Mouse (Mus musculus) heart, postnatal 14 days (tissue): ENCODE measurements around the gene Olfr287. TPM values are rescaled to one million over a fixed set of nuclear protein-coding genes. Genes with fewer than 3 reads are reported as not detected.
A peak's percentile ranks its signal among the peaks of the same experiment; 100 is the strongest.

Experiments
- DNase-seq, 2 experiments: peaks; one replicate each; pipeline ENCODE4 v3.0.0; 2021 to 2022
- intact Hi-C: fragments of 180-260 bp; cut with DNase I; formaldehyde crosslinking; loops from one replicate; pipeline ENCODE4 v1.15.1; 2025
- long read RNA-seq, 2 experiments: library from polyadenylated mRNA; stranded (forward); transcript quantifications; one replicate each; pipeline ENCODE4 v2.0.0; 2021
- total RNA-seq, 2 experiments: library from RNA; stranded (reverse); gene quantifications; 2 replicates each; pipeline ENCODE4 v1.2.3; 2021

Gene Olfr287
- not detected for total RNA-seq
- long read RNA-seq, experiment 1, result 0 reads
- long read RNA-seq, experiment 2, result 0 reads

DNA sequence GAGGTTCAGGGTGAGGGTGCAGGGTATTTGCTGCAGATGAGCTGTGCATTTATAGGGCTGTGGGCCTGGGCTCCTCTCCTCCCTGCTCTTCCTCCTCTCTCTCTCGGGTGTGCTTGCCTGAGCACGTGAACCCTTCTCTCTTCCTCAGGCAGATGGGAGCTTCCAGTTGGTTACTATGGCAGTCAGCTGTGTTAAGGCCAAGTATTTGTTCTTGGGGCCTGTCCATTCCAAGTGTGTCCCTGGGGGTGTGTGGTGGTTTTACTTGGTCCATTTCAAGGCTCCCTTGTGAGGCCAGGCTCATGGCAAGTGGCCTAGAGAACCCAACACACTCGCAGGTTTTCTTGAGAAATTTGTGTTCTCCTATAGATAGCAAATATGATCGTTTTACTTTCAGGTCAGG, at the start of gene Olfr287, which contains the start of gene Gm44579:
Gene Olfr287, minus strand, starts transcription at position 180 of the 400 bp plus-strand sequence.
Gene Gm44579, minus strand, starts transcription at position 101 of the 400 bp plus-strand sequence.
- DNase-seq, result no peak
- intact Hi-C loops, result no loop called here

DNA sequence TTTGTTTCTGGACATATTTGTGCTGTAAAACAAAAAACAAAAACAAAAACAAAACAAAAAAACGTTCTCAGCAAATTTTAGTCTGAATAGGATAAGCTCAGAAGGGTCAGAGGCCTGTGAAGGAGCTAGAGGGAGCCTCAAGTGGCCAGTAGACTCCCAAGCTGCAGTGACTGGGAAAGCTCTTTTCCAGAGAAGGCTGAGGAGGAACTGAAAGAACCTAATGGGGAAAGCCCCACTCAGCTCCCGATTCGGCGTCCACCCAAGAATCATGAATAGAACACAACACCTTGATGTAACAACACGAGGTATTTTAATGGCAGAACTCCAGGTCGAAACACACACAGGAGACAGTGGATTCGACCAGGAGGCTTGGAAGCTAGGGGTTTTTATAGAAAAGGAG, 36.9 kb upstream of the Olfr287 start:
- no peak for DNase-seq
- intact Hi-C loops, result no loop called here

- intact Hi-C loops, result no loop called here
- DNase-seq, result no peak
Observed at GRCm38 (mm10) chr15:98257193-98257592, 36.3 kb upstream of the Olfr287 start, which contains the start of gene H1fnt. Gene H1fnt (minus strand): TSS chr15:98257293.

DNA sequence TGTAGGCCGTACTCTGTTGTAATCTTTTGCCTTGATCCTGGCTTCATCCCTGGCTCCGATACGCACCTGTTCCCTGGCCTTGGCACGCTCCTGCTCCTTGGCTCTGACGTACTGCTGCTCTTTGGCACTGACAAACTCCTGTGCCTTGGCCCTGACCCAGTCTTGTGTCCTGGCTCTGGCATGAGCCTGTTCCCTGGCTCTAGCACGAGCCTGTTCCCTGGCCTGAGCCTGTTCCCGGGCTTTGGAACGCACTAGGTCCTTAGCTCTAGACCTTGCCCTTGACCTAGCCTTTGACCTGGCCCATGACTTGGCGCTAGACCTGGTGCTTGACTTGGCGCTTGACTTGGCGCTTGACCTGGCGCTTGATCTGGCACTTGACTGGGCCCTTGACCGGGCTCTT, 35.4 kb upstream of the Olfr287 start:
- intact Hi-C loops, result no loop called here
- no peak for DNase-seq

DNA sequence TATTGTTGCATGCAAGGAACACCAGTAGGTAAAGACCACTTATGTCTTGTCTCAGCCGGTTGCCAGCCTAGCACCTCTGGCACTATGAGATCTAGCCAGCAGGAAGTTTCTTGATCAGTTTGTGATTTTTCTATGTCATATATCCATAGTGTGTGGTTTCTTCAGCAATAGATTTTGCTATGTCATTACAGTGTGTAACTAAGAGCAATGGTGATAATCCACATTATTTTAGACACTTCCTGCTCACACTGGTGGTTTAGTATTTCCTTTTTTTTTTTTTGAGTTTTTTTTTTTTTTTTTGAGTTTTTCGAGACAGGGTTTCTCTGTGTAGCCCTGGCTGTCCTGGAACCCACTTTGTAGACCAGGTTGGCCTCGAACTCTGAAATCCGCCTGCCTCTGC, 14.6 kb upstream of the Olfr287 start:
- intact Hi-C loops, result no loop called here
- DNase-seq, result no peak

DNA sequence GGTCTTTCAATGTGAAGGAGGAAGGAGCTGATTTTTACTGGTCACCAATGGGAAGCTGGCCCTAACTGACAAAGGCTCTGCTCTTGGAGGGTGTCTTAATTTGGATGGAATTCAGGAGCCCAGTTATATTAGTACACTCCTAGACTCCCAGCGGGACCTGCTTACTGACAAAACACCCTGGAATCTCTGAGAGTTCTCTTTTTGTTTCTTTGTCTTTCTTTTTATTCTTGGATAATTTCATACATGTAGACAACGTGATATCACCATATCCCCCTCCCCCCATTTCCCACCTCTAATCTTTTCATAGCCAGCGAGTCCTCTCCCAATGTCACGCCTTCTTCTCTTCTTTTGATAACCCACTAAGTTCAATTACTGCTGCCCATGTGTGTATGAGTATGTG, 13.5 kb upstream of the Olfr287 start, which contains the start of gene Olfr286:
Gene Olfr286, minus strand, starts transcription at position 101 of the 400 bp plus-strand sequence.
- intact Hi-C loops, result no loop called here
- no peak for DNase-seq

DNA sequence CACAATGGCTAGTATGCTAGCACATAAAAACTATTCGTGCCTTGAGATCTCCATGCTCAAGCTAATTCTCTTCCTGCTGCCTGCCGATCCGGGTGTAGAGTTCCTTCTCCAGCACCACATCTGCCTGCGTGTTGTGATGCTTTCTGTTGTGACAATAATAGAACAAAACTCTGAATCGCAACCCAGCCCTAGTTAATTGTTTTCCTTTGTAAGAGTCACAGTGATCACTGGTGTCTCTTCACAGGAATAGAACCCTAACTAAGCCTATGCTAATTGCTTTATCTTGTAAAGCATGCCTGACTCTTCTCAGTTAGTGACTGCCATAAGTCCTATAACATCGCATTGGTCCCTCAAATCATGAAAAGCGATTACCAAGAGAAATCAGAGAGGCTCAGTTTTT, 5.2 kb upstream of the Olfr287 start:
- intact Hi-C loops, result loop anchor here (1.0 kb wide), 1 partner anchor 24 kb away; no protein-coding TSS in a partner anchor
- DNase-seq, result no peak

GRCm38 (mm10) chr15:98225610-98226009, 4.8 kb upstream of the Olfr287 start:
- intact Hi-C loops, result loop anchor here (1.0 kb wide), 1 partner anchor 23 kb away; no protein-coding TSS in a partner anchor
- no peak for DNase-seq

GRCm38 (mm10) chr15:98222377-98222776, 1.5 kb upstream of the Olfr287 start:
- intact Hi-C loops, result no loop called here
- no peak for DNase-seq

- intact Hi-C loops, result no loop called here
- DNase-seq, result no peak
Observed at GRCm38 (mm10) chr15:98214130-98214529, 6.7 kb downstream of the Olfr287 start.

- intact Hi-C loops, result no loop called here
- no peak for DNase-seq
Observed at GRCm38 (mm10) chr15:98213336-98213870, 7.5 kb downstream of the Olfr287 start.

DNA sequence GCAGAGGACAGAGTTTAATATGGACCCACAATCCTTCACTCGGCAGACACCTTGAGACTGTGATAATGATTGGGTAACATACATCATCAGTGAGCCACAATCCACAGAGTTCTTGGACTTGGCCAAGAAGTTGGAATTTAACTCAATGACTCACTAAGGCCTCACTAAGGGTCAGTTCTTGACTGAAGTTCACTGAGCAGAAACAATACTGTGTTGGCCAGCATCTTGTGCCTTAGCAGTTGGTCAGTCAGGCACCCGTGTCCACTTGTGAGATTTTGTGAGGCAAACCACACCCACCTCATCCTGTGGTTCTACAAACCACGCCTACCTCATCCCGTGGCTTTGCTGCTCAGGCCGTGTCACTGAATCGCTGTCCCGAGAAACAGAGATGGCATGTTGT, 11.2 kb downstream of the Olfr287 start:
- intact Hi-C loops, result no loop called here
- no peak for DNase-seq

DNA sequence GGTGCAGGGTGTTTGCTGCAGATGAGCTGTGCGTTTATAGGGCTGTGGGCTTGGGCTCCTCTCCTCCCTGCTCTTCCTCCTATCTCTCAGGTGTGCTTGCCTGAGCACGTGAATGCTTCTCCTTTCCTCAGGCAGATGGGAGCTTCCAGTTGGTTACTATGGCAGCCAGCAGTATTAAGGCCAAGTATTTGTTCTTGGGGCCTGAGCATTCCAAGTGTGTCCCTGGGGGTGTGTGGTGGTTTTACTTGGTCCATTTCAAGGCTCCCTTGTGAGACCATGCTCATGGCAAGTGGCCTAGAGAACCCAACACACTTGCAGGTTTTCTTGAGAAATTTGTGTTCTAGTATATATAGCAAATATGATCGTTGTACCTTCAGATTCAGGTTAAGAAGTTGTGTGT, 25.4 kb downstream of the Olfr287 start, which contains the start of gene Olfr288:
Gene Olfr288, minus strand, starts transcription at position 101 of the 400 bp plus-strand sequence.
- DNase-seq, result no peak
- intact Hi-C loops, result no loop called here

DNA sequence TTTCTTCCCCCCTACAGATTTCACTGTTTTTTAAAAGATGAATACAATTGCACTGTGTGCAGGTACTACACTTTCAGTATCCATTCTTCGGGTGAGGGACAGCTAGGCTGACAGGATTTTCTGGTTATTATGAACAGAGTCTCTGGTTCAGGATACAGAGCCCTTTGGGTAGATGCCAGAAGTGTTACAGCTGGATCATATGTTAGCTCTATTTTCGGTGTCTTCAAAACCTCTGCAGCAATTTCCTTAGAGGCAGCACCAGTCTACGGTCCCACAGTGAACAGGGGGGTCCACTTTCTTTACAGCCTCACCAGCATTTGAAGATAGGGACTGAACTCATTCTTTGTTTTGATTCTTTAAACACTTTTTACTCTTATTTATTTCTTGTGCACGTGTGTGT, 36.4 kb downstream of the Olfr287 start:
- intact Hi-C loops, result loop anchor here (5.0 to 10.0 kb wide), 2 partner anchors 290 to 318 kb away; no protein-coding TSS in a partner anchor
- DNase-seq, result no peak

DNA sequence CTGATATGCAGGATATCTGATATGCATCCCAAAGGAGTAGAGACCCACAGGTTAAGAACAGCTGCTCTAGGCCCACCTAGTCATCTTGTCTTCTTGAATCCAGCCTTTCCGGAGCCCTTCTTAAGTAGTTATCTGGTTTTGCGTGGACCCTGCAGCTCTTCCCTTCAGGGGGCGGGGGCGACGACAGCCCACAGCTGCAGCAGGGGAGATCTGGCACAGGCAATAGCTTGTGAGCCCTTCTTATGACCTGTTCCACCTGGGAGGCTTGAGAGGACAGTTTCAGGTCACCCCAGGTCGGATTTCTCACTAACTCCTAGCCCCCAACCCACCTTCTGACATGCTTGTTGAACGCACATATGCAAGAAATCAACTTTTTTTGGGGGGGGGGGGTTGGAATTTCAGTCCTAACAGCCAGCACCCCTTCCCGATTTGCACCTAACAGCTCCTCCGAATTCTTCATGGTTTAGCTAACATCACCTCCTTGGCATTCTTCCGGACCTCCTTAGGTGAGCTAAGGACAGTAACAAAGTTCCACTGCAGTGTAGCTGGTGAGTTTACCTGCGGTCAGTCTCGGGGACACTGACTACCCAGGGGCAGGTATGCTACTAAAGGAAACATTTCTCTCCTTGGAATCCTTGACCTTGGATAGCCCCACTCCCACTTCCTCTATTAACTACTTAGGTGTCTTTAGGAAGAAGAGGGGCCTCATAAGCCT, 38.8 kb downstream of the Olfr287 start:
- intact Hi-C loops, result loop anchor here (2.0 to 10.0 kb wide), 3 partner anchors 209 to 320 kb away; no protein-coding TSS in a partner anchor
- no peak for DNase-seq

- peak; percentile 91 to 95 for DNase-seq
- intact Hi-C loops, result loop anchor here (2.0 to 10.0 kb wide), 3 partner anchors 210 to 321 kb away; no protein-coding TSS in a partner anchor
Observed at GRCm38 (mm10) chr15:98181132-98181711, 39.6 kb downstream of the Olfr287 start.

DNA sequence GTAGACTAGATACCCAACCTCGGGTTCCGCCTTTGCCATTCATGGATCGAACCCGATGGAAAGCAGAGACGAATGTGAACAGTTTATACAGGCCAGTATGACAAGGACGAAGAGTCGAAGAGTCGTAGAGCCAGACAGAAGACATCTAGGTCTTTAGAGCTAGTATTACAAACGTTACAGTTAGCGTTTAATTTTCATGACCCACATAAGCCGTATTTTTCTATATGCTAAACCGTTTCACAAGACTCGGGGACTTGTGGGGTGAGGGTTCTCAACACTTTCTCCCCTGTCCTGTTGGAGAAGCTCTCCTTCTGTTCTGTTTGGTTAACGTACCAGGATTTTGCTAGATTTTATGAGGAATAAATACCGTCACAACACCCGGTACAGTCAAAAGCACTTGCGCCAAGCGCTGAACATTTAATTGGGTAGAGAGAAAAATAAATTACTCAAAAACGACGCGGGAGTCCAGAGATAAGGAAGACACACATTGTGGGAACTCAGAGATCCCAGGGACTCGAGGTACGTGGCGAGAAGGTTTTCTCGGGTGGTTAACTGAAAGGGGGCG, 40.2 kb downstream of the Olfr287 start:
- no peak for DNase-seq
- intact Hi-C loops, result loop anchor here (2.0 to 10.0 kb wide), 3 partner anchors 210 to 322 kb away; no protein-coding TSS in a partner anchor

- intact Hi-C loops, result no loop called here
- no peak for DNase-seq
Observed at GRCm38 (mm10) chr15:98177320-98177719, 43.5 kb downstream of the Olfr287 start.

GRCm38 (mm10) chr15:98173821-98174220, 47.0 kb downstream of the Olfr287 start:
- no peak for DNase-seq
- intact Hi-C loops, result loop anchor here (2.0 to 5.0 kb wide), 2 partner anchors 81 to 212 kb away; partner anchors contain the start of genes Pfkm, Senp1 and Tmem106c

- intact Hi-C loops, result loop anchor here (2.0 to 5.0 kb wide), 2 partner anchors 79 to 210 kb away; partner anchors contain the start of genes Pfkm, Senp1 and Tmem106c
- no peak for DNase-seq
Observed at GRCm38 (mm10) chr15:98172113-98172512, 48.7 kb downstream of the Olfr287 start.
